Mouse (Mus musculus) natural killer cell, adult 2 months (primary cell): ENCODE measurements around the gene Vmn2r32.
"Not testable (repeated sequence)": the region's sequence is repeated elsewhere in the genome, so short reads cannot be mapped to it uniquely, and the experiment has no call there.

ENCODE experiments used
- DNase-seq, 2 experiments: peaks; one replicate each; pipeline ENCODE4 v3.0.0; 2022; ENCODE audit warnings: low spot score in 2 of 2

Gene Vmn2r32

DNA sequence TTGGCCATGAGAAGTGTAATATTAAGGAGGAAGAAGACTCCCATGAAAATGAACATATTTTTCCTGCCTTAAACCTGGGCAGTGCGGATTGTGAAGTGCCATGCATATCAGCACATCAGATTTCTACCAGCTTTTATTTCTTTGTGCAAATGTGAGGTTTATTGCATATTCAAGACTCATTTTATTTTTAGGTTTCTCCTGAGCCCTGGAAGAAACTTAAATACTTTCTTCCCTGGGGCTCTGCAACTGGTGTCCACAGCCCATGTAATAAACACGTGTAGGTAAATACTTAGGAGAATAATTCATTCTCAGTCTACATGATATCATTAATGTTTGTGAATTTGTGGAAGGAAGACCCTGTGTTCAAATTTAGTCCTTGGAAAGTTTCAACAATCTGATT, at the start of gene Vmn2r32:
Gene Vmn2r32, minus strand, starts transcription at position 101 of the 400 bp plus-strand sequence.
- DNase-seq = not testable (repeated sequence)
